Mouse (Mus musculus): ENCODE data around the gene Leng1.

DNA sequence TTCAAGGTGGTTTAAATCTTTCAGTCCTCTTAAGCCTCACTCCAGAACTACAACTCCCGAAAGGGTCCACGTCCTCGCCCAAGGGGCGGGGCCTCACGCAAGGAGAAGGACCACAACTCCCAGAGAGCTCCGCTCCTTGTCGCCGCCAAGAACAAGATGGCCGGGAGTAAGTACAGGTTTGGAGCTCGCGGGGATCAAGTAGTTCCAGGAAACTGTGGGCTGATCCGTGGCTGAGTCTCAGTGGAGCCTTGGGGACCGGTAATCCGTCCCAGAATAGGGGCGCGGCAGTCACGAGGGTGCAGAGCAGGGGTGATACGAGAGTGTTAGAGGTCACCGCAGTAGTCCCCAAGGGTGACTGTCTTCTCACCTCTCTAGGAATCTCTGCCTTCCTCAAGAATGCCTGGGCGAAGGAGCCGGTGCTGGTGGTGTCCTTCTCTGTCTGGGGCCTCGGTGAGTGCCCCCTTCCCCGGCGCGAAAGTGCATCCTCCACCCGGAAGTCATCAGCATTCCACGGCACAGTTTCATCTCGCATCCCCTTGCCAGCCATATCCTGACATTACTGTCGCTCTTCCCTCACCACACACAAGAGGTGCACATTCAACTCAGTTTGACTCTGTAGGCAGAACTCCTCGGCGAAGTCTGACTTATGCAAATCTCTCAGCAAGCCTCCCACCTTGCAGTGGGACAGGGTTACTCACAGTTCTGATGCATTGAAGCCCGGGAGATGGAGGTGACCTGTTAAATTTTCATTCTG is 48.2 kb downstream of the Leng1 start, which contains the start of gene Ndufa3:
- peak; percentile 56 for TF ChIP-seq POLR2A (IDR thresholded peaks at IDR 0.05; ENCODE audit: insufficient read length, low read depth)
- no peak for TF ChIP-seq MYOD1 (IDR thresholded peaks at IDR 0.05; ENCODE audit: control insufficient read depth in 1 of 3, insufficient read length in 2 of 3, low read depth in 2 of 3)
- no peak for TF ChIP-seq MYOG (IDR thresholded peaks at IDR 0.05; ENCODE audit: control insufficient read depth in 1 of 3, insufficient read depth in 1 of 3, insufficient read length in 2 of 3, low read depth in 2 of 3)
- no peak for TF ChIP-seq MAX (IDR thresholded peaks at IDR 0.05; ENCODE audit: low read depth)
- TF ChIP-seq SRF (IDR thresholded peaks at IDR 0.05; ENCODE audit: control insufficient read depth, insufficient read length, low read depth), result no peak
- TF ChIP-seq POLR2AphosphoS2 (IDR thresholded peaks at IDR 0.05; ENCODE audit: insufficient read length, low read depth), result peak; percentile 61
- TF ChIP-seq TCF12 (IDR thresholded peaks at IDR 0.05; ENCODE audit: insufficient read depth, poor library complexity, severe bottlenecking), result no peak
- TF ChIP-seq CEBPB (IDR thresholded peaks at IDR 0.05; ENCODE audit: insufficient read depth, poor library complexity, severe bottlenecking), result no peak
- no peak for TF ChIP-seq E2F4 (IDR thresholded peaks at IDR 0.05; ENCODE audit: insufficient read depth)
- TF ChIP-seq USF1 (IDR thresholded peaks at IDR 0.05; ENCODE audit: low read depth), result no peak
- no peak for TF ChIP-seq TCF3 (IDR thresholded peaks at IDR 0.05; ENCODE audit: insufficient read length, low read depth)
- TF ChIP-seq REST (IDR thresholded peaks at IDR 0.05; ENCODE audit: insufficient read depth, insufficient read length), result no peak
